Mouse (Mus musculus) c-Kit-negative CD71-positive TER-119-positive erythroid progenitor cells, embryonic 14.5 days (primary cell): Measurements from ENCODE around the gene Foxl2.

Experiments used
- DNase-seq: peaks from one replicate; pipeline ENCODE4 v3.0.0-alpha.2; 2013; ENCODE audit warnings: low read depth, low spot score

Foxl2 gene

GRCm38 (mm10) chr9:98962478-98963142 lies 7.5 kb downstream of the Foxl2 start:
- no peak for DNase-seq

- no peak for DNase-seq
These were observed 8.6 kb downstream of the Foxl2 start for GRCm38 (mm10) chr9:98963661-98964060.

GRCm38 (mm10) chr9:98965084-98965483 lies 10.0 kb downstream of the Foxl2 start:
- no peak for DNase-seq

- no peak for DNase-seq
These were observed 18.0 kb downstream of the Foxl2 start for GRCm38 (mm10) chr9:98973101-98973521.

GRCm38 (mm10) chr9:98973561-98973960 lies 18.5 kb downstream of the Foxl2 start:
- no peak for DNase-seq

- no peak for DNase-seq
These were observed 19.8 kb downstream of the Foxl2 start for GRCm38 (mm10) chr9:98974898-98975297.

GRCm38 (mm10) chr9:98976081-98976480 lies 21.0 kb downstream of the Foxl2 start:
- no peak for DNase-seq

- DNase-seq, result no peak
These were observed 21.4 kb downstream of the Foxl2 start for GRCm38 (mm10) chr9:98976520-98976919.

GRCm38 (mm10) chr9:98979431-98980416 lies 24.6 kb downstream of the Foxl2 start:
- DNase-seq, result peak; percentile 58

- DNase-seq, result peak; percentile 97
These were observed 30.9 kb downstream of the Foxl2 start, which contains the start of gene Faim for GRCm38 (mm10) chr9:98985800-98986475. Gene Faim (plus strand): TSS chr9:98986373.

- DNase-seq, result no peak
These were observed 31.5 kb downstream of the Foxl2 start for GRCm38 (mm10) chr9:98986476-98987096.

GRCm38 (mm10) chr9:98987131-98987530 lies 32.0 kb downstream of the Foxl2 start:
- DNase-seq, result no peak

GRCm38 (mm10) chr9:98994103-98994502 lies 39.0 kb downstream of the Foxl2 start:
- no peak for DNase-seq

- no peak for DNase-seq
These were observed 44.8 kb downstream of the Foxl2 start for GRCm38 (mm10) chr9:98999881-99000339.

GRCm38 (mm10) chr9:99001326-99001725 lies 46.2 kb downstream of the Foxl2 start:
- DNase-seq, result no peak
